Mouse (Mus musculus): ENCODE results near the gene Armh1. TPM values are rescaled to one million over a fixed set of nuclear protein-coding genes. Genes with fewer than 3 reads are reported as not detected.

Gene Armh1
- polyA plus RNA-seq (2015; fragmentation: Nextera tagmentation; extraction: Ambion mirVana), result 1.4 and 1.6 TPM in 2 replicates

- WGBS, result under 1% methylated on average over 43 of the region's 43 CpGs
- Histone ChIP-seq H3K27me3 (no peaks in the 10 kb centered on the region), H3K27ac (peak within 1 kb of the TSS; percentile 92), H3K4me1 (peaks cover 22% of the 10 kb centered on the region), H3K36me3 (no peaks in the 10 kb centered on the region), H3K9ac (peak within 1 kb of the TSS; percentile 75), H3K9me3 (no peaks in the 10 kb centered on the region), H3K4me3 (peak within 1 kb of the TSS; percentile 65), H3K4me2 (peak within 1 kb of the TSS; percentile 67)
- peak; percentile 99 for ATAC-seq (ENCODE audit: insufficient number of reproducible peaks, insufficient read depth, low FRiP score, low TSS enrichment, low read depth)
These were observed at the start of gene Armh1, which contains the start of gene Tmem53 for GRCm38 (mm10) chr4:117251801-117252316. Gene Armh1, minus strand, starts transcription at chr4:117252125. Gene Tmem53, plus strand, starts transcription at chr4:117251951.

GRCm38 (mm10) chr4:117299921-117300320 lies 48.0 kb upstream of the Armh1 start:
- H3K4me1 ChIP-seq, result peaks cover 20% of the 10 kb centered on the region
- no peaks in the 10 kb centered on the region for H3K36me3 ChIP-seq
- 65% methylated on average over 10 of the region's 10 CpGs for WGBS
- H3K9ac ChIP-seq, result no peak overlapping the region
- H3K27me3 ChIP-seq, result peaks cover 69% of the 10 kb centered on the region
- H3K4me3 ChIP-seq, result no peak overlapping the region
- ATAC-seq (ENCODE audit: insufficient number of reproducible peaks, insufficient read depth, low FRiP score, low TSS enrichment, low read depth), result no peak
- H3K9me3 ChIP-seq, result no peaks in the 10 kb centered on the region
- no peak overlapping the region for H3K4me2 ChIP-seq
- no peak overlapping the region for H3K27ac ChIP-seq

- H3K9ac ChIP-seq, result no peak overlapping the region
- H3K4me3 ChIP-seq, result no peak overlapping the region
- H3K4me1 ChIP-seq, result peaks cover 8% of the 10 kb centered on the region; the same call in 1 of the 2 replicates
- no peak overlapping the region for H3K27ac ChIP-seq
- H3K27me3 ChIP-seq, result peaks cover 49% of the 10 kb centered on the region
- H3K4me2 ChIP-seq, result no peak overlapping the region
- no peaks in the 10 kb centered on the region for H3K36me3 ChIP-seq
- no peaks in the 10 kb centered on the region for H3K9me3 ChIP-seq
- 79% methylated on average over 9 of the region's 9 CpGs for WGBS
- ATAC-seq (ENCODE audit: insufficient number of reproducible peaks, insufficient read depth, low FRiP score, low TSS enrichment, low read depth), result no peak
These were observed 45.9 kb upstream of the Armh1 start for GRCm38 (mm10) chr4:117297819-117298218.

- 73% methylated on average over 19 of the region's 19 CpGs for WGBS
- Histone ChIP-seq H3K9me3 (no peaks in the 10 kb centered on the region), H3K4me3 (no peak overlapping the region), H3K27me3 (peaks cover 41% of the 10 kb centered on the region), H3K36me3 (no peaks in the 10 kb centered on the region), H3K27ac (no peak overlapping the region), H3K4me2 (no peak overlapping the region), H3K9ac (no peak overlapping the region), H3K4me1 (0 out of 2 replicates have a peak, but pooled peaks cover 3% of the 10 kb centered on the region)
- ATAC-seq (ENCODE audit: insufficient number of reproducible peaks, insufficient read depth, low FRiP score, low TSS enrichment, low read depth), result no peak
These were observed 45.1 kb upstream of the Armh1 start for GRCm38 (mm10) chr4:117296849-117297593.

- Histone ChIP-seq H3K4me2 (no peak overlapping the region), H3K9me3 (no peaks in the 10 kb centered on the region), H3K4me1 (peaks cover 16% of the 10 kb centered on the region), H3K36me3 (peaks cover 5% of the 10 kb centered on the region), H3K27me3 (0 out of 2 replicates have a peak, but pooled peaks cover 12% of the 10 kb centered on the region), H3K4me3 (no peak overlapping the region), H3K27ac (no peak overlapping the region), H3K9ac (no peak overlapping the region)
- no peak for ATAC-seq (ENCODE audit: insufficient number of reproducible peaks, insufficient read depth, low FRiP score, low TSS enrichment, low read depth)
- WGBS, result 91% methylated on average over 2 of the region's 2 CpGs
These were observed 39.8 kb upstream of the Armh1 start for GRCm38 (mm10) chr4:117291696-117292095.

- Histone ChIP-seq H3K9me3 (no peaks in the 10 kb centered on the region), H3K36me3 (peaks cover 30% of the 10 kb centered on the region), H3K4me3 (peak overlapping the region; percentile 72), H3K27ac (peak overlapping the region; percentile 94), H3K4me2 (peak overlapping the region; percentile 80), H3K9ac (peak overlapping the region; percentile 87), H3K27me3 (no peaks in the 10 kb centered on the region), H3K4me1 (peaks cover 22% of the 10 kb centered on the region)
- peak; percentile 94 for ATAC-seq (ENCODE audit: insufficient number of reproducible peaks, insufficient read depth, low FRiP score, low TSS enrichment, low read depth)
- under 1% methylated on average over 64 of the region's 80 CpGs for WGBS
These were observed 37.2 kb upstream of the Armh1 start for GRCm38 (mm10) chr4:117288927-117289801.

GRCm38 (mm10) chr4:117288277-117288926 lies 36.5 kb upstream of the Armh1 start:
- no peak for ATAC-seq (ENCODE audit: insufficient number of reproducible peaks, insufficient read depth, low FRiP score, low TSS enrichment, low read depth)
- peaks cover 29% of the 10 kb centered on the region for H3K4me1 ChIP-seq
- H3K27me3 ChIP-seq, result no peaks in the 10 kb centered on the region
- H3K9me3 ChIP-seq, result no peaks in the 10 kb centered on the region
- H3K9ac ChIP-seq, result peak overlapping the region; percentile 87
- WGBS, result 23% methylated on average over 25 of the region's 25 CpGs
- peak overlapping the region; percentile 72 for H3K4me3 ChIP-seq
- H3K36me3 ChIP-seq, result peaks cover 38% of the 10 kb centered on the region
- H3K4me2 ChIP-seq, result peak overlapping the region; percentile 80
- peak overlapping the region; percentile 94 for H3K27ac ChIP-seq

- H3K9ac ChIP-seq, result peak overlapping the region; percentile 32; the same call in 1 of the 2 replicates
- peaks cover 30% of the 10 kb centered on the region for H3K4me1 ChIP-seq
- peak overlapping the region; percentile 44; the same call in 1 of the 2 replicates for H3K27ac ChIP-seq
- H3K4me3 ChIP-seq, result no peak overlapping the region
- H3K9me3 ChIP-seq, result no peaks in the 10 kb centered on the region
- peaks cover 77% of the 10 kb centered on the region for H3K36me3 ChIP-seq
- 54% methylated on average over 4 of the region's 4 CpGs for WGBS
- H3K27me3 ChIP-seq, result no peaks in the 10 kb centered on the region
- ATAC-seq (ENCODE audit: insufficient number of reproducible peaks, insufficient read depth, low FRiP score, low TSS enrichment, low read depth), result no peak
- no peak overlapping the region for H3K4me2 ChIP-seq
These were observed 32.4 kb upstream of the Armh1 start for GRCm38 (mm10) chr4:117284363-117284762.

- WGBS, result 49% methylated on average over 22 of the region's 22 CpGs
- no peak for ATAC-seq (ENCODE audit: insufficient number of reproducible peaks, insufficient read depth, low FRiP score, low TSS enrichment, low read depth)
- Histone ChIP-seq H3K9me3 (no peaks in the 10 kb centered on the region), H3K27me3 (no peaks in the 10 kb centered on the region), H3K9ac (0 out of 2 replicates have a peak overlapping the region, but pooled peaks have one; percentile 32), H3K4me1 (peaks cover 28% of the 10 kb centered on the region), H3K4me2 (0 out of 2 replicates have a peak overlapping the region, but pooled peaks have one; percentile 5), H3K27ac (peak overlapping the region; percentile 44; the same call in 1 of the 2 replicates), H3K4me3 (no peak overlapping the region), H3K36me3 (peaks cover 85% of the 10 kb centered on the region)
These were observed 31.6 kb upstream of the Armh1 start for GRCm38 (mm10) chr4:117283271-117284191.

GRCm38 (mm10) chr4:117281090-117281845 lies 29.3 kb upstream of the Armh1 start:
- Histone ChIP-seq H3K27me3 (no peaks in the 10 kb centered on the region), H3K4me1 (peaks cover 19% of the 10 kb centered on the region), H3K4me2 (no peak overlapping the region), H3K4me3 (no peak overlapping the region), H3K9ac (no peak overlapping the region), H3K36me3 (peaks cover 99% of the 10 kb centered on the region), H3K27ac (no peak overlapping the region), H3K9me3 (no peaks in the 10 kb centered on the region)
- ATAC-seq (ENCODE audit: insufficient number of reproducible peaks, insufficient read depth, low FRiP score, low TSS enrichment, low read depth), result no peak
- WGBS, result 75% methylated on average over 19 of the region's 19 CpGs
